Mouse (Mus musculus): Measurements from ENCODE around the gene AC131692.1. TPM values are rescaled to one million over a fixed set of nuclear protein-coding genes. Genes with fewer than 3 reads are reported as not detected.
"Not testable (repeated sequence)": the region's sequence is repeated elsewhere in the genome, so short reads cannot be mapped to it uniquely, and the experiment has no call there.

AC131692.1 gene
- total and polyA plus RNA-seq, 3 experiments = 0.39 to 2.9 TPM; not detected in 1

DNA sequence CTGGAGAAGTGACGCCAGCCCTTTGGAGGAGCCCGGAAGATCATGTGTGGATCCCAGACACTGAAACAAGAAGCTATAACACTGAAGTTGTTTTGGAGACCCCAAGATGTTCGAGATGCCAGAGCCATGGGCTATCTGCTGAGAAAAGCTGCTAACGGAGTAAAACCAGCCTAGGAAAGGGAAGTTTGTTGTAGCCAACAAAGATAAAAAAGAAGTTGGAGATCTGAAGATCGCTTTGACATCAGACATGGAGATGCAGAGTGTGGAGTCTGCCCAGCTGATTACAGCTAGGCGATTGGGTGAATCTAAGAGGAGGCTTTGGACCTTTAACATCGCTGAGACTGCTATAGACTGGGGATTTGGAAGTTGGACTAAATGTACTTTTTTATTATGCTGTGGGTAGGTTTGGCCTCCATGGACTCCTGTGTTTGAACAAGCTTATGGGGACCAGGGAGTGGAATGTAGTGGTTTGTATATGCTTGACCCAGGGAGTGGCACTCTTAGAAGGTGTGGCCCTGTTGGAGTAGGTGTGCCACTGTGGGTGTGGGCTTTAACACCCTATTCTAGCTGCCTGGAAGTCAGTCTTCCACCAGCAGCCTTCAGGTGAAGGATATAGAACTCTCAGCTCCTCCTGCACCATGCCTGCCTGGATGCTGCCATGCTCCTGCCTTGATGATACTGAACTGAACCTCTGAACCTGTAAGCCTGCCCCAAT lies 36.4 kb downstream of the AC131692.1 start:
- not testable (repeated sequence) for H3K4me3 ChIP-seq (ENCODE audit: control insufficient read depth in 1 of 2, insufficient read depth in 1 of 2, low read depth in 2 of 2, low read length in 2 of 2); H3K79me2 ChIP-seq (ENCODE audit: control insufficient read depth, insufficient read depth, low read length, poor library complexity); H3K9me3 ChIP-seq (replicated peaks; ENCODE audit: insufficient read depth, low read length); H3K9ac ChIP-seq (ENCODE audit: control insufficient read depth, low read depth, low read length, poor library complexity, severe bottlenecking); H3K27me3 ChIP-seq (ENCODE audit: control insufficient read depth in 1 of 2, insufficient read depth in 2 of 2, low read length in 2 of 2)
- TF ChIP-seq ETS1 (IDR thresholded peaks at IDR 0.05; ENCODE audit: low read depth, low read length) = peak; percentile 86
- 0 out of 2 replicates have a peak, but pooled peaks have one; percentile 18 for TF ChIP-seq HCFC1 (IDR thresholded peaks at IDR 0.05; ENCODE audit: low read depth, low read length)
- TF ChIP-seq RCOR1 (IDR thresholded peaks at IDR 0.05; ENCODE audit: low read depth, low read length) = peak; percentile 71
- TF ChIP-seq GATA1 (IDR thresholded peaks at IDR 0.05; ENCODE audit: low read depth, low read length) = peak; percentile 79
- peak; percentile 73 for TF ChIP-seq TCF12 (IDR thresholded peaks at IDR 0.05; ENCODE audit: low read depth, low read length)
- peak; percentile 14; the same call in 1 of the 2 replicates for TF ChIP-seq TAL1 (IDR thresholded peaks at IDR 0.05; ENCODE audit: low read length)
- 0 out of 2 replicates have a peak, but pooled peaks have one; percentile 45 for TF ChIP-seq MYB (IDR thresholded peaks at IDR 0.05; ENCODE audit: low read depth, low read length)
- peak; percentile 57 to 81 for TF ChIP-seq EP300 (IDR thresholded peaks at IDR 0.05; ENCODE audit: low read depth in 1 of 2, low read length in 2 of 2)
- peak; percentile 70 for TF ChIP-seq SIN3A (IDR thresholded peaks at IDR 0.05; ENCODE audit: low read length)
- DNase-seq (ENCODE audit: low read depth, low spot score) = peak; percentile 61
- peaks cover 9 to 46% of the 10 kb centered on the region in 2 experiments; a peak in 3 of 4 replicates for H3K4me1 ChIP-seq (ENCODE audit: control insufficient read depth in 1 of 2, insufficient read depth in 2 of 2, low read length in 2 of 2)
- peaks cover under 1 to 24% of the 10 kb centered on the region in 2 experiments; a peak in 2 of 4 replicates for H3K36me3 ChIP-seq (ENCODE audit: control insufficient read depth in 1 of 2, insufficient read depth in 2 of 2, low read length in 2 of 2)
- H3K27ac ChIP-seq (ENCODE audit: control insufficient read depth, low read depth, low read length) = peak overlapping the region; percentile 44

- 0 out of 2 replicates have a peak overlapping the region, but pooled peaks have one; percentile 29 for H3K27ac ChIP-seq (ENCODE audit: control insufficient read depth, low read depth, low read length)
- peak; percentile 76 for DNase-seq (ENCODE audit: low read depth, low spot score)
- TF ChIP-seq MYC (IDR thresholded peaks at IDR 0.05; ENCODE audit: low read depth, low read length) (peak; percentile 56; the same call in 1 of the 2 replicates), JUND (IDR thresholded peaks at IDR 0.05; ENCODE audit: low read depth, low read length) (no peak), RCOR1 (IDR thresholded peaks at IDR 0.05; ENCODE audit: low read depth, low read length) (0 out of 2 replicates have a peak, but pooled peaks have one; percentile 28), CTCF (IDR thresholded peaks at IDR 0.05 in 2 of 3, conservative IDR thresholded peaks at IDR 0.05 in 1 of 3; ENCODE audit: control insufficient read depth in 1 of 3, insufficient read depth in 1 of 3, low read depth in 2 of 3, low read length in 3 of 3, poor library complexity in 1 of 3, severe bottlenecking in 1 of 3) (no peak), TAL1 (IDR thresholded peaks at IDR 0.05; ENCODE audit: low read length) (peak; percentile 90), SIN3A (IDR thresholded peaks at IDR 0.05; ENCODE audit: low read length) (peak; percentile 81), HCFC1 (IDR thresholded peaks at IDR 0.05; ENCODE audit: low read depth, low read length) (peak; percentile 39; the same call in 1 of the 2 replicates), BHLHE40 (IDR thresholded peaks at IDR 0.05; ENCODE audit: borderline replicate concordance, low read depth, low read length) (peak; percentile 36; the same call in 1 of the 2 replicates), ETS1 (IDR thresholded peaks at IDR 0.05; ENCODE audit: low read depth, low read length) (peak; percentile 87), POLR2AphosphoS5 (IDR thresholded peaks at IDR 0.05; ENCODE audit: borderline replicate concordance, low read depth, low read length) (no peak), EP300 (IDR thresholded peaks at IDR 0.05; ENCODE audit: low read depth in 1 of 2, low read length in 2 of 2) (peak; percentile 75 to 78), MAZ (IDR thresholded peaks at IDR 0.05; ENCODE audit: low read depth, low read length) (0 out of 2 replicates have a peak, but pooled peaks have one; percentile 46), GATA1 (IDR thresholded peaks at IDR 0.05; ENCODE audit: low read depth, low read length) (peak; percentile 84), TCF12 (IDR thresholded peaks at IDR 0.05; ENCODE audit: low read depth, low read length) (peak; percentile 93), MXI1 (IDR thresholded peaks at IDR 0.05; ENCODE audit: low read depth, low read length) (0 out of 2 replicates have a peak, but pooled peaks have one; percentile 38)
- no peaks in the 10 kb centered on the region for H3K9me3 ChIP-seq (replicated peaks; ENCODE audit: insufficient read depth, low read length)
- no peak overlapping the region for H3K9ac ChIP-seq (ENCODE audit: control insufficient read depth, low read depth, low read length, poor library complexity, severe bottlenecking)
- no peak overlapping the region for H3K4me3 ChIP-seq (ENCODE audit: control insufficient read depth in 1 of 2, insufficient read depth in 1 of 2, low read depth in 2 of 2, low read length in 2 of 2)
- peaks cover 1% of the 10 kb centered on the region; the same call in 1 of the 2 replicates for H3K79me2 ChIP-seq (ENCODE audit: control insufficient read depth, insufficient read depth, low read length, poor library complexity)
- peaks cover 2 to 18% of the 10 kb centered on the region in 2 experiments; a peak in 2 of 4 replicates for H3K36me3 ChIP-seq (ENCODE audit: control insufficient read depth in 1 of 2, insufficient read depth in 2 of 2, low read length in 2 of 2)
- no peaks in the 10 kb centered on the region for H3K27me3 ChIP-seq (ENCODE audit: control insufficient read depth in 1 of 2, insufficient read depth in 2 of 2, low read length in 2 of 2)
- peaks cover 6 to 46% of the 10 kb centered on the region in 2 experiments; a peak in 3 of 4 replicates for H3K4me1 ChIP-seq (ENCODE audit: control insufficient read depth in 1 of 2, insufficient read depth in 2 of 2, low read length in 2 of 2)
Measured at GRCm38 (mm10) chr19:6132171-6132827, 38.1 kb downstream of the AC131692.1 start.

DNA sequence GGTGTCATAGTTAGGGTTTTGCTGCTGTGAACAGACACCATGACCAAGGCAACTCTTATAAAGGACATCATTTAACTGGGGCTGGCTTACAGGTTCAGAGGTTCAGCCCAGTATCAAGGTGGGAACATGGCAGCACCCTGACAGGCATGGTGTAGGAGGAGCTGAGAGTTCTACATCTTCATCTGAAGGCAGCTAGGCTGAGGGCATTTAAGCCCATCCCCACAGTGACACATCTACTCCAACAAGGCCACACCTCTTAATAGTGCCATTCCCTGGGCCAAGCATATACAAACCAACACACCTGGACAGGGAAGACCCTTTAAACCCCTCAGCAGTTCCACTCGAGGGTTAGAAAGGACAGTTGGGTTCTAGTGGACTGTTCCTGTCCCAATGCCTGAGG lies 39.0 kb downstream of the AC131692.1 start:
- not testable (repeated sequence) for DNase-seq (ENCODE audit: low read depth, low spot score); H3K79me2 ChIP-seq (ENCODE audit: control insufficient read depth, insufficient read depth, low read length, poor library complexity); H3K27ac ChIP-seq (ENCODE audit: control insufficient read depth, low read depth, low read length); H3K27me3 ChIP-seq (ENCODE audit: control insufficient read depth in 1 of 2, insufficient read depth in 2 of 2, low read length in 2 of 2); H3K4me3 ChIP-seq (ENCODE audit: control insufficient read depth in 1 of 2, insufficient read depth in 1 of 2, low read depth in 2 of 2, low read length in 2 of 2); H3K9ac ChIP-seq (ENCODE audit: control insufficient read depth, low read depth, low read length, poor library complexity, severe bottlenecking); H3K9me3 ChIP-seq (replicated peaks; ENCODE audit: insufficient read depth, low read length)
- H3K4me1 ChIP-seq (ENCODE audit: control insufficient read depth in 1 of 2, insufficient read depth in 2 of 2, low read length in 2 of 2) = peaks cover 6 to 46% of the 10 kb centered on the region in 2 experiments; a peak in 3 of 4 replicates
- peaks cover 2 to 18% of the 10 kb centered on the region in 2 experiments; a peak in 2 of 4 replicates for H3K36me3 ChIP-seq (ENCODE audit: control insufficient read depth in 1 of 2, insufficient read depth in 2 of 2, low read length in 2 of 2)
